Mouse (Mus musculus) embryonic fibroblast, embryonic 13.5 days (primary cell): Measurements from ENCODE around the gene Fbxw10.

Experiments
- CTCF ChIP-seq: IDR thresholded peaks from 2 replicates; pipeline ENCODE4 v1.5.1; 2011; ENCODE audit warnings: mild to moderate bottlenecking, control low read depth, low read length, moderate library complexity, borderline replicate concordance; ENCODE audit not compliant: insufficient read depth
- POLR2A ChIP-seq: IDR thresholded peaks from 2 replicates; pipeline ENCODE4 v1.6.1; 2011; ENCODE audit warnings: low read depth, mild to moderate bottlenecking, control low read depth, low read length, moderate library complexity

GRCm38 (mm10) chr11:62844562-62844961 lies 2.3 kb upstream of the Fbxw10 start:
- no peak for TF ChIP-seq CTCF
- no peak for TF ChIP-seq POLR2A
